Mouse (Mus musculus) liver, postnatal 0 days (tissue): Measurements from ENCODE around the gene Nsmce3. TPM values are rescaled to one million over a fixed set of nuclear protein-coding genes. Genes with fewer than 3 reads are reported as not detected.

Source experiments
- ATAC-seq: fragments of 200-750 bp; cut with Nextera tagmentation; 2 replicates; pipeline ENCODE4 v1.8.0; 2017; ENCODE audit warnings: mild to moderate bottlenecking, moderate library complexity
- DNase-seq: peaks from one replicate; pipeline ENCODE4 v3.0.0-alpha.2; 2016
- H3K27ac ChIP-seq: fragments of 300-500 bp; sonication (generic); 2 replicates; pipeline ENCODE4 v1.5.1; 2014; ENCODE audit warnings: antibody characterized with exemption, moderate library complexity, mild to moderate bottlenecking, low read depth
- H3K27me3 ChIP-seq: fragments of 300-500 bp; sonication (generic); 2 replicates; pipeline ENCODE4 v1.6.1; 2014; ENCODE audit warnings: low read length, control low read depth, mixed read lengths; ENCODE audit not compliant: insufficient read depth
- H3K36me3 ChIP-seq: fragments of 300-500 bp; sonication (generic); replicated peaks from 2 replicates; pipeline ENCODE4 v1.6.1; 2014; ENCODE audit warnings: mild to moderate bottlenecking, control low read depth, low read length, moderate library complexity, mixed read lengths; ENCODE audit not compliant: insufficient read depth
- H3K4me1 ChIP-seq: fragments of 300-500 bp; sonication (generic); 2 replicates; pipeline ENCODE4 v1.6.1; 2014; ENCODE audit warnings: antibody characterized with exemption, mild to moderate bottlenecking, control low read depth; ENCODE audit not compliant: insufficient read depth
- H3K4me2 ChIP-seq: fragments of 300-500 bp; sonication (generic); 2 replicates; pipeline ENCODE4 v1.6.1; 2014; ENCODE audit warnings: low read depth, mild to moderate bottlenecking, low read length, moderate library complexity, mixed read lengths
- H3K4me3 ChIP-seq: fragments of 300-500 bp; sonication (generic); 2 replicates; pipeline ENCODE4 v1.5.1; 2014; ENCODE audit warnings: low read depth, low read length
- H3K9ac ChIP-seq: fragments of 300-500 bp; sonication (generic); replicated peaks from 2 replicates; pipeline ENCODE4 v1.6.1; 2014; ENCODE audit warnings: mild to moderate bottlenecking, moderate library complexity
- H3K9me3 ChIP-seq: fragments of 300-500 bp; sonication (generic); 2 replicates; pipeline ENCODE4 v1.6.1; 2016; ENCODE audit warnings: mild to moderate bottlenecking, control low read depth, low read length, mixed read lengths
- CTCF ChIP-seq: sonication (generic); IDR thresholded peaks from 2 replicates; pipeline ENCODE4 v1.5.1; 2016; ENCODE audit warnings: antibody characterized with exemption, low read depth
- EP300 ChIP-seq: IDR thresholded peaks from 2 replicates; pipeline ENCODE4 v1.6.1; 2016; ENCODE audit warnings: antibody characterized with exemption, low read depth, mild to moderate bottlenecking
- WGBS: fragments of 180-500 bp; shearing (Covaris S2); extraction: QIAGEN DNeasy Blood & Tissue Kit; methylation state at CpG from one replicate; pipeline ENCODE4 v1.1.7; 2014; ENCODE audit not compliant: insufficient replicate concordance; 5-methylcytosine and 5-hydroxymethylcytosine counted together
- polyA plus RNA-seq: library from polyadenylated mRNA; unstranded; fragments of >200 nt; fragmentation: Nextera tagmentation; extraction: Ambion mirVana; gene quantifications from 2 replicates; pipeline ENCODE4 v1.2.1, GENCODE M21; 2015

The Nsmce3 gene
- polyA plus RNA-seq, 1 experiment from 2014 or later, result 5.1 TPM

- TF ChIP-seq EP300 (no peak), CTCF (no peak)
- Histone ChIP-seq H3K9me3 (no peaks in the 10 kb centered on the region), H3K9ac (no peak overlapping the region), H3K27ac (no peak overlapping the region), H3K27me3 (no peaks in the 10 kb centered on the region), H3K4me1 (no peaks in the 10 kb centered on the region), H3K4me3 (no peak overlapping the region), H3K36me3 (no peaks in the 10 kb centered on the region), H3K4me2 (no peak overlapping the region)
- no peak for DNase-seq
- no peak for ATAC-seq
- WGBS, result 86% methylated on average over 5 of the region's 10 CpGs
Measured at GRCm38 (mm10) chr7:64855389-64855927, 17.3 kb downstream of the Nsmce3 start.

- Histone ChIP-seq H3K4me3 (no peak overlapping the region), H3K27me3 (no peaks in the 10 kb centered on the region), H3K4me2 (no peak overlapping the region), H3K4me1 (no peaks in the 10 kb centered on the region), H3K36me3 (no peaks in the 10 kb centered on the region), H3K27ac (no peak overlapping the region), H3K9me3 (no peaks in the 10 kb centered on the region), H3K9ac (no peak overlapping the region)
- TF ChIP-seq EP300 (no peak), CTCF (no peak)
- DNase-seq (peak; percentile 49), ATAC-seq (no peak)
- 34% methylated on average over 3 of the region's 3 CpGs for WGBS
Measured at GRCm38 (mm10) chr7:64850791-64851190, 22.0 kb downstream of the Nsmce3 start.

GRCm38 (mm10) chr7:64847366-64847899 lies 25.4 kb downstream of the Nsmce3 start:
- DNase-seq, result no peak
- Histone ChIP-seq H3K9me3 (no peaks in the 10 kb centered on the region), H3K9ac (no peak overlapping the region), H3K4me1 (no peaks in the 10 kb centered on the region), H3K27me3 (no peaks in the 10 kb centered on the region), H3K4me3 (no peak overlapping the region), H3K4me2 (no peak overlapping the region), H3K36me3 (no peaks in the 10 kb centered on the region), H3K27ac (no peak overlapping the region)
- no peak for TF ChIP-seq EP300
- no peak for TF ChIP-seq CTCF
- WGBS, result 80% methylated on average over 5 of the region's 5 CpGs
- no peak for ATAC-seq

DNA sequence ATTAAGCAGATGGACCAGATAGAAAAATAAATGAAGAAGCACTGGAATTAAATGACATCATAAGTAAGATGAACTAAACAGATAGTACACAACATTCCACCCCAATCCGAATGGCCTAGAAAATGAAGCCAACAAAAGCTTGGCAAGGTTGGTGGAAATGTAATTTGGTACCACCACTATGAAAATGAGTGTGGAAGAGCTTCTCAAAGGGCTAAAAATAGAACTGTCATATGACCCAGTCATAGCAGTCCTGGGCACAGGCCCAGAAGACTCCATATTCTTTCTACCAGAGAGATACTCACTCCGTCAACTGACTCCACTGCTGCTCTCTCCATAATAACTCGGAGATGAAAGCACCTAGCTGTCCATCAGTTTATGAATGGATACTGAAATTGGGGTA lies 26.7 kb downstream of the Nsmce3 start:
- Histone ChIP-seq H3K36me3 (no peaks in the 10 kb centered on the region), H3K4me3 (no peak overlapping the region), H3K4me1 (no peaks in the 10 kb centered on the region), H3K4me2 (no peak overlapping the region), H3K9ac (no peak overlapping the region), H3K9me3 (no peaks in the 10 kb centered on the region), H3K27ac (no peak overlapping the region), H3K27me3 (no peaks in the 10 kb centered on the region)
- WGBS, result 76% methylated on average over 3 of the region's 3 CpGs
- DNase-seq (no peak), ATAC-seq (no peak)
- no peak for TF ChIP-seq CTCF
- TF ChIP-seq EP300, result no peak

DNA sequence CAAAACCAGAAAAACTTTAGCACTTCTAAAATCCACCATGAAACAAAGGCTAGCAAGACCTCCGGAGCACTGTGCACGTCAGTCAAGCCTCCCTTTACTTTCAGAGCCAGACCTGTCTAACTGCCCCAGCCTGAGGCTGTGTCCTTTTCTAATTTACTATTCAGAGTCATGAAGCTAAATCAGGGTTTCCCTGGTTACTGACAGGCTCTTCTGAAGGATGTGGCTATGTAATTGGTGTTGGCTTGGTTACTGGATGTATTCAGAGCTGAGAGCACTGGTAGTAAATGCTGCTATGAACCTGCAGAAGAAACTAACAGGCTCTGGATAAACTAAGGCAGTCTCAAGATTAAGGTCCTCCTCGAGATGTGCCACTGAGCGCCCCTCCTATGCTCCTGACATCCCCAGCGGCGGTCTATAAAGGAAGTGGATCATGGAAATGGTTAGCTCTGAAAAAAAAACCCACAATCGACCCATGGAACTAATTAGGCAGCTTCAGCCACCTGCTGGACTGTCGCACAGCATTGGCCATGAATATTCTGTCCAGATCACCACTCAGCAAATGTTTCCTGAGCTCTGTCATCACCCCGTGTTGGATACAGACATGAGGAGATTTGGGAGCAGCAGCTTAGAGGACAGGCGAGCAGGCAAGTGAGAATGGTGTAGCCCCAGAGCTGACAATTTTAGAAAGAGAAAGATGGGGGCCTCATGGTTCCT lies 31.7 kb downstream of the Nsmce3 start:
- no peak overlapping the region for H3K27ac ChIP-seq
- TF ChIP-seq CTCF (no peak), EP300 (no peak)
- DNase-seq, result no peak
- H3K4me2 ChIP-seq, result no peak overlapping the region
- H3K36me3 ChIP-seq, result no peaks in the 10 kb centered on the region
- H3K4me3 ChIP-seq, result no peak overlapping the region
- 64% methylated on average over 10 of the region's 10 CpGs for WGBS
- H3K27me3 ChIP-seq, result no peaks in the 10 kb centered on the region
- H3K9ac ChIP-seq, result no peak overlapping the region
- H3K4me1 ChIP-seq, result peaks cover 4% of the 10 kb centered on the region; the same call in 1 of the 2 replicates
- ATAC-seq, result no peak
- no peaks in the 10 kb centered on the region for H3K9me3 ChIP-seq

DNA sequence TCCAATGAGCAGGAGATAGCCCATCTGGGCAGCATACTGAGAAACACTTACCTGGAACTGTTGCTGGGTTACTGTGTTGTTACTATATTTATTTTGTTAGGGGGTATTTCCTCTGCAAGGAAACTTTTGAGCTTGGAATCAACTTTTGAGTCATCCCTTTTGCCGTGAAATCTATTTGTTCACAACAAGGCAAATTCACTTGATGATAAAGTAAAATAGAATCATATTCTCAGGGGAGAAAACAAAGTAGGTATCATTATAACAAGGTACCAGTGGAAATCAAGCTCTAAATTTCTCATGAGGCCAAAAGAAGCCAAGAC lies 32.3 kb downstream of the Nsmce3 start:
- Histone ChIP-seq H3K4me2 (no peak overlapping the region; the same call in 1 of the 2 replicates), H3K9ac (no peak overlapping the region), H3K4me1 (peaks cover 4% of the 10 kb centered on the region; the same call in 1 of the 2 replicates), H3K9me3 (no peaks in the 10 kb centered on the region), H3K4me3 (no peak overlapping the region), H3K27me3 (no peaks in the 10 kb centered on the region), H3K36me3 (no peaks in the 10 kb centered on the region), H3K27ac (no peak overlapping the region)
- no peak for TF ChIP-seq EP300
- 55% methylated on average over 1 of the region's 1 CpGs for WGBS
- no peak for DNase-seq
- ATAC-seq, result no peak
